Mouse (Mus musculus) MEL-GATA-1-ER (cell line): ENCODE results near the gene Kat8.

Source experiments
- DNase-seq: peaks from one replicate; pipeline ENCODE4 v3.0.0-alpha.2; 2012; ENCODE audit warnings: low read depth; ENCODE audit errors: extremely low read depth

Gene Kat8

GRCm38 (mm10) chr7:127896384-127896783 is 15.9 kb upstream of the Kat8 start:
- DNase-seq: no peak

DNA sequence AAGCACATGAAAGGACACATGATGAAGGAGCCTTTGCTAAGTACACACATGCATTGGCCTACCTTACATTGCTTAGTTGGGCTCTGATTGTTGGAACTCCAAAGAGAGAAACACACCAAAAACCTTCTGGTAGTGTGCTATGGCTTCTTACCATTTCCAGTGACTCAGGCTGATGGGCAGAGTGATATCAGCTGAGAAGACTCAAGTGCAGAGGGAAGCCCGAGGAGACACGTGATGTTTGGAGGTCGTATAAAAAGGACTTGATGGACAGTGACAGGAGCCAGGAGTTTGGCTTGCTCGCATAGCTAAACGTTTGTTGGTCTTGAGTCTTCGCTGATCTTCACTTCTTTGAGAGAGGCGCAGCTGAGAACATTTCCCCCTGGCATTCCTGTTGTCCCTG is 14.8 kb upstream of the Kat8 start:
- no peak for DNase-seq

DNA sequence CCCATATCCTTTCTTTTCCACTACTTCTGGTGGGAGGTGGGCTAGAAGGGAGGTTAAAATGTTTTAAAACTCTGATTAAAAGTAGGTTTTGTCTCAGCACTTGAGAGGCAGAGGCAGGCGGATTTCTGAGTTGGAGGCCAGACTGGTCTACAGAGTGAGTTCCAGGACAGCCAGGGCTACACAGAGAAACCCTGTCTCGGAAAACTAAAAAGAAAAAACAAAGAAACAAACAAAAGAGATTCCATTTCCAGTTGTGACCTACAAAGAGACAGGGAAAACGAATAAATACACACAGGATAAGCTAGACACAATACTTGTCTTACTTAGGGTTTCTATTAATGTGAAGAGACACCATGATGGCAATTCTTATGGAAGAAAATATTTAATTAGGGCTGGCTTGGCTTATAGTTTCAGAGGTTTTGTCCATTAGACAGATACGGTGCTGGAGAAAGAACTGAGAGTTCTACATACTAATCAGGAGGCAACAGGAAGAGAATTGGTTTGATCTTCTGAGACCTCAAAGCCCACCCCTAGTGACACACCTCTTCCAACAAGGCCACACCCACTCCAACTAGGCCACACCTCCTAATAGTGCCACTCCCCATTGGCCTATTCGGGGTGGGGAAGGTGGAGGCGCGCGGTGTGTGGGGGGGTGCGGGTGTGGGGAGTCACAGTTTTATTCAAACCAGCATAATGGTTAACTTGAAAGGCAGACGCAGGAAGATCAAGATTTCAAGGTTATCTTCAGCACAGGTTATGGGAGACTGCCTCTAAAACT is 13.9 kb upstream of the Kat8 start:
- no peak for DNase-seq

GRCm38 (mm10) chr7:127899997-127900396 is 12.3 kb upstream of the Kat8 start:
- DNase-seq: no peak

DNA sequence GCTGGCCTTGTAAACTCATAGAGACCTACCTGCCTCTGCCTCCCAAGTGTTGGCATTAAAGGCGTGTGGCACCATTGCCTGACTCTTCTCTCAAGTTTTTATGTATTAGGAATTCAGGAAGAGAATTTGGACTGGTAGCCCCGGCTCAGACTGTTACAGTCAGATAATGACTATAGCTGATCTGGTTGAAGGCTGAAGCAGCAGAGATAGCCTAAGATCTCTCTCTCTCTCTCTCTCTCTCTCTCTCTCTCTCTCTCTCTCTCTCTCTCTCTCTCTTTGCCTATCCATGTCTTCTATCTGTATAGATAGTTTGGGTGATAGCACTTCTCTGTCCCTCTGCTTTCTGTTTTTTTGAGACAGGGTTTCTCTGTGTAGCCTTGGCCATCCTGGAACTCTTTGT is 10.5 kb upstream of the Kat8 start:
- no peak for DNase-seq

- DNase-seq: peak; percentile 74
These were observed 8.1 kb upstream of the Kat8 start, which contains the start of gene Bckdk for GRCm38 (mm10) chr7:127903971-127904796. Bckdk (plus strand) TSS chr7:127904082.

- no peak for DNase-seq
These were observed 4.4 kb upstream of the Kat8 start for GRCm38 (mm10) chr7:127907939-127908338.

- no peak for DNase-seq
These were observed 3.7 kb upstream of the Kat8 start for GRCm38 (mm10) chr7:127908656-127909055.

DNA sequence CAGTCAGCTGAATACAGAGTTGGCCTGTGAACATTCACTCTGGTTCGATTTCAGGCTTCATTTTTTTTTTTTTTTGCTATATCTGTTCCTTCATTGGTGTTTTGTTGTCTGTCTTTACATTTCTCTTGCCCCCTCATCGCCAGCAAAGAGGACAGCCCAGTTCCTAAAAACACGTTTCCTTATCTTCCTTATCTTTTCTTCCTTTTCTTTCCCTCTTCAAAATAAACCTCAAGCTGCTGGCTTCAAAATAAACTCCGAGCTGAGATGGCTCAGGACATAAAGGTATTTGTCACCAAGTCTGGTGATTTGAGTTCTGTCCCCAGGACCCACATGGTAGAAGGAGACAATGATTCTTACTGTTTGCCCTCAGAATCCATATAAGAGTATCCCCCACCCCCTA is 622 bp downstream of the Kat8 start:
- DNase-seq: no peak

- no peak for DNase-seq
These were observed 3.0 kb downstream of the Kat8 start for GRCm38 (mm10) chr7:127915293-127915692.

GRCm38 (mm10) chr7:127918203-127918602 is 5.9 kb downstream of the Kat8 start:
- peak; percentile 22 for DNase-seq

DNA sequence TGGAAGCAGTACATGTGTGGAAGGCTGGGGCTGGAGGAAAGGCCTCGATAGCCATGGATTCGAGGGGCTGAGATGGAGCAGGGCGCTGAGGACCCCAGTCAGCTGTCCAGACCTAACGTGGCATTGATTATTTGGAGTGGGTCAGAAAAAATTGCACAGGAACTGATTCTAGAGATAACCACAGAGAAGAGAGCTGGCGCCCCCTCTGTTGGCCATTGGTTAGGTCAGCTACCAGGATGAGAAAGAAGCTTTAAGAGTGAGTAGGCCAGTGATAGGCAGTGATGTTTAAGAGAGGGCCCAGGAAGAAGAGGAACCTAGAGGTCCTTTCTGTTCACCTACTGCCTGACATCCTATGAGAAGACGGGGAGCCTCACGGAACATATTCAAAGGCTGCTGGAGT is 7.0 kb downstream of the Kat8 start:
- no peak for DNase-seq

GRCm38 (mm10) chr7:127921516-127921915 is 9.2 kb downstream of the Kat8 start:
- DNase-seq: peak; percentile 26

DNA sequence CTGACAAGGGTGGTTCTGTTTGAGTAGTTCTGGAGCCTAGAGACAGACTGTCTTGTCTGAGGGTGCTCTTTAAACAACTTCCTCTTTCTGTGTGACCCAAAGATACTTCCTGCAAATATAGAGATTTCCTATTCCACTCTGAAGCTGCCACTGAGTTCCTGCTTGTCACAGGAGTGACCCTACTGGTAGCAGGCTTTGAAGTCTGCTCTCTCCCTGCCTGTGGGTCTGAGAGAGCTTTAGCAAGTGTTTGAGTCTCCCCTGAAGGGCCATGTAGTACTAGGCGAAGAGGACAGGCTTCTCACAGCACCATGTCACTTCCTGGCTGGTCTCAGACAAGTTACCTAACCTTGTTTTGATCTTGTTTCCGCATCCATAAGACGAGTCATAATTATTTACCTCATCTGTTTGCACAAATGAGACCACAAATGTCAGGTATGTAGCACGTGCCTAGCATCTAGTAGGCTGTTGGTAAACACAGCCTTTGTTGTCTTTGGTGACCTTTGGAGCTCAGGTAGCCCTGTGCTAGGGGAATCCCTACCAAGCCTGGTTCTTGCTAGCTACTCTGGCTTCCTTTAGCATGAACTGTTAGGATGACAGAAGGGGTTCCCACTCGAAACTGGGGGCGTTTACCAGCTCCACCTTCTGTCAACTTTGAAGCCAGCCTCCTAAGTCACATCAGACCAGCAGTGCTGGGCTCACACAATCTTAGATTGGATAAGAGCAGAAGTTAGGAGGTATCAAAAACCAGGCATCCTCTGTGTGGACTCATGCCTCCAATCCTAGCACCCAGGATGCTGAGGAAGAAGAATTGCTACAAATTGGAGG is 10.3 kb downstream of the Kat8 start:
- DNase-seq: peak; percentile 66

DNA sequence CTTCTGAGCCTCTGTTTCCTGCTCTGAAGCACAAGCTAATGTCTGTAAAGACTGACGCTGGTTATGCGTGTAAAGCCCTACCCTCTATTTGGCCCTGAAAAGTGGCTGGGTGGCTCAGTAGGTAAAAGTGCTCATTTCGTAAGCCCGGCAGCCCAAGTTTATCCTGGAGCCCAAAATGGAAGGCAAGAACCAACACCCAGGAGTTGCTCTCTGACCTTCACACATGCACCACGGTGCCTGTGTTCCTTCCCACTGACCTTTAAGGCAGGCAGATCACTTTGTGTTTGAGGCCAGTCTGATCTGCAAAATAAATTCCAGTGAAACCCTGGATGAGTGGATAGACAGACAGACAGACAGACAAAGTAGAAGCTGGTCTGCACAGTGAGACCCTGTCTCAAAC is 11.4 kb downstream of the Kat8 start:
- no peak for DNase-seq

GRCm38 (mm10) chr7:127925252-127925651 is 12.9 kb downstream of the Kat8 start:
- DNase-seq: no peak

GRCm38 (mm10) chr7:127926066-127926465 is 13.8 kb downstream of the Kat8 start:
- no peak for DNase-seq

- DNase-seq: no peak
These were observed 14.5 kb downstream of the Kat8 start for GRCm38 (mm10) chr7:127926846-127927245.

GRCm38 (mm10) chr7:127927726-127928125 is 15.4 kb downstream of the Kat8 start:
- DNase-seq: no peak

DNA sequence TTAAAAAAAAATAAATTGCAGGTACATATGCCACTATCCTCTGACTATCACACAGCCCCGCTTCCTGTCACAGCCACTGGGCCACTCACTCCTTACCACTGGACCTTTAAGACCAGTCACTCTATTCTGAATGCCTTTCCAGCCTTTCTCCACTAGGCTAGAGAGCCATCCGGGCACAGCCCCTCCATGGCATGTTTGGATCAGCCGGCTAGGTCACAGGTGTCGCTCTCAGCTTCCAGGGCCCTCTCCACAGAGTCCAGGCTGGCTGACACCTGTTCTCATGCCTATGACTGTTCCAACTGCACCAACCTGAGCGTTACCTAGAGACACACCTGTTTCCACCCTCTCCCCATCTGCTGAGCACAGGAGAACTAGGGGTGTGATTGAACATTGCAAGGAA is 16.3 kb downstream of the Kat8 start:
- no peak for DNase-seq

DNA sequence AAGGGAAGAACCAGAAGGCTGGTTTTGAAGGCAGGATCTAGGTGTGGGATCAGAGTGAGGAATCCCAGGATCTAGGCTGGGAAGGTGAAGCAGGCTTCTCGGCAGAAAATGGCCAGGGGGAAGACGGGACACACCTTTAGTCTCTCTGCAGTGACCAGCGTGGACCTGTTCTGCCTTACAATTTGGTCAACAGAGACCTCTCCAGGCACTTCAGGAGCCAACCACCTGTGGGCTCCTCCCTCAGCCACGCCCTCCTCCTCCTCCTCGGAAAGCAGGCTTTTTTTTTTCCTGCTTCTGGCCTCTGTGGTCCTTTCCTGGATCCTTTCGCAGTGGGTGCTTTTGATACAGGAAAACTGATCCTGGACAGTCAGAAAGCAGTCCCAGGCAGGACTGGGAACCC is 17.6 kb downstream of the Kat8 start, which contains the start of gene Prss8:
Prss8 (minus strand) TSS at position 182 of the 400 bp plus-strand sequence.
- no peak for DNase-seq

DNA sequence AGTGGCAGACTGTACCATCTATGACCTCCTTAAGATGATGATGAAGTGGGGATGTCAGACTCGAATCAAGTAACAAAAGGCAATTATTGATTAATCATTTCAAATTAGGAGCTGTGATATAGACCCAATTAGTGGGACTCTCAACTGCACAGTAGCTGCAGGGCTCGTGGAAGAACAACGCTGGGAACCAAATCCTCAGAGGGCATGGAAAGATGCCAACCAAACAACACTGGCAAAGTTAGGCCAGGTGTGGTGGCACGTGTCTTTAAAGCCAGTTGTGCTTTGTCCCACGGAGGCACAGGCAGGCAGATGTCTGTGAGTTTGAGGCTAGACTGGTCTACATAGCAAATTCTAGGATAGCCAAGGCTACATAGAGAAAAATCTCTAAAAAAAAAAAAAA is 18.3 kb downstream of the Kat8 start:
- no peak for DNase-seq
